Mouse (Mus musculus) embryonic stem cell, embryonic (primary cell): Measurements from ENCODE around the gene Smg6.

Experiments
- CTCF ChIA-PET, 4 experiments: fragments of 300-600 bp in 2 of 4; fragments of 350-600 bp in 2 of 4; sonication (Branson Sonifier 250); formaldehyde crosslinking; loops; one replicate each; lab custom pipeline; 2022; ENCODE audit warnings: inconsistent platforms in 2 of 4; lab: Charles Lee
- POLR2A ChIA-PET, 4 experiments: fragments of 300-600 bp in 2 of 4; fragments of 350-600 bp in 2 of 4; sonication (Branson Sonifier 250); formaldehyde crosslinking; loops; one replicate each; lab custom pipeline; 2022; ENCODE audit warnings: antibody characterized with exemption in 4 of 4, inconsistent platforms in 1 of 4; lab: Charles Lee

The Smg6 gene

DNA sequence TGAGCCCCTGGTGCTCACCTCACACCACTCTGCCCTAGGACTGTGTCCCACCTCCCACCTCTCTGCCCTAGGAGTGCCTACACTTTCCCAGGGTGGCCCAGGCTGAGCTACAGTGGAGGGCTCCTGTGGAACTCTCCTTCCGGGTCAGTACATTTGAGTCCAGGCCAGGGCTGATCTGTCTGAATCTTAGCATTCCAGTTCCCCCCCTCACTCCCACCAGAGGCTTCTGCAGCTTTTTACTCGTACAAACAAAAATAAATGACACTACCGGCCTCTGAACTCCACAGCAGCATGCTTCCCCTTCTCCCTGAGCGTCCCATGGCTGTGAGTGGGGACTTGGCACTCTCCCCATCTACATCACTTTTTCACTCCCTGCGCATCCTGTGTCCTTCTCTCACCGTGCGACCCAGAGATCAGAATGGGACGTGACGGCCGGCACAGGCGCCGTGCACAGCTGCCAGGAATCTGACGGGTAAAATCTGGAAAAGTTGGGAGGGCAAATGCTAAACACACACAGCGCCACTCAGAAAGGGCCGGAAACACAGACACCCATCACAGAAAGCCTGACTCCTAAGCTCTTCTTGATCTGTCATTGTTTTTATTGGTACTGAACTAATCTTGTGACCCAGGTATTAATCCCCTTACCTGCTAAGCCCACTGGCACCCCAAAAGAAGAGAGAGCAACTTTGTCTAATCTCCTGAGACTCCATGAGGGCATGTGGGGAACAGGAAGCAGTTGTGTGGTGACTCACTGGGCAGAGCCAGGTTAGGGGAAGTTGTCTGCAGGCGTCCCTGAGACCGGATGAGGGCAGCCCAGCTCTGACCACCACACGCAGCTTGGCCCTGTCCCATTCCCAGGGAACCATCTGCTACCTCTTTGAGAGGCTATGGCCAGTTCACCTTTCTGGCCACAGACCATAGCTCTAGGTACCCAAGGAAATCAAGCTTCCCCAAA lies 227.3 kb downstream of the Smg6 start:
- CTCF ChIA-PET = interaction anchor here in 3 of 4 experiments (0.5 to 2.0 kb wide), 4 partner anchors 11 to 294 kb away, joined by 3 to 8 read pairs (median 4); no protein-coding TSS in a partner anchor
- POLR2A ChIA-PET = interaction anchor here in 2 of 4 experiments (0.8 to 1.7 kb wide), 4 partner anchors 12 to 62 kb away, joined by 3 to 4 read pairs (median 4); no protein-coding TSS in a partner anchor

DNA sequence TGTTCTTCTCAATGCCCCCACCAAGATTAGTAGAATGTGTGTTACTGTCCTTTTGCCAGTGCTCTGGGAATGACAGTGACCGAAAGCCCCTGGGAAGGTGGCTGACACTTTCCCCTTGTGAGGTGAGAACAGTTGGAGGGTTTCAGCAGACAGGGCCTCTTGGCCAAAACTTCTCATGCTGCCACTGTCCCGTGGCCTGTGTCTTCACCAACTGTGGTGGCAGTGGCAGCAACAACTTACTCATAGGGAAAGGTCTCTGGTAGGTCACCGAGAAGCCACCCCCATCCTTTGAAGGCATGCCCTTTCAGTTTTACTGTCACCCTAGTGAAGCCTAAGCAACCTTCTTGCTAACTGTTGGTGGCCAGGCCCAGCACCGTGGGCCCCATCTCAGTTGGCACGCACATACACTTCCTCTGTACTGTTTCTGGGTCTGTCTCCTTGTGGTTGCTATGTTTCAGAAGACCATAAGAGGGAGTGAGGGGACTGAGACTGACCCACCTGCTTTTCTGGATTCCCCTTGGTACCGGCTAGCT lies 228.5 kb downstream of the Smg6 start:
- CTCF ChIA-PET = no interaction called here
- POLR2A ChIA-PET = no interaction called here

DNA sequence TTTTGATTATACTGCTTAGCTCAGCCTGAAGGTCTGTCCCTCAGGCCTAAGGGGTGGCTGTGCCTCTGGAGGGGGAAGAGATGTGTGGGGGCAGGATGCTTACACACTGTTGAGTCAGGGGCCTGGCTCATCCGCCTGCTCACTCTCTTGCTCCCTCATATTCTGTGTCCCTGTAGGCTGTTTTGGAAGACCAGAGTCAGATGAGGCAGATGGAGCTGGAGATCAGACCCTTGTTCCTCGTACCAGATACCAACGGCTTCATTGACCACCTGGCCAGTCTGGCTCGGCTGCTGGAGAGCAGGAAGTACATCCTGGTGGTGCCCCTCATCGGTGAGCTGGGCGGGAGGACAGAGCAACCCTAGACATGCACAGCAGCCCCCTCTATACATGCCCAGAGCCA lies 230.4 kb downstream of the Smg6 start:
- POLR2A ChIA-PET = interaction anchor here in 3 of 4 experiments (0.5 to 1.3 kb wide), 4 partner anchors 9 to 76 kb away, joined by 3 to 5 read pairs (median 4); no protein-coding TSS in a partner anchor
- CTCF ChIA-PET = interaction anchor here in 3 of 4 experiments (1.0 to 2.8 kb wide), 3 partner anchors 9 to 13 kb away, joined by 3 to 11 read pairs (median 3); partner anchors contain the start of gene Hic1 (in 1 of the 3)

DNA sequence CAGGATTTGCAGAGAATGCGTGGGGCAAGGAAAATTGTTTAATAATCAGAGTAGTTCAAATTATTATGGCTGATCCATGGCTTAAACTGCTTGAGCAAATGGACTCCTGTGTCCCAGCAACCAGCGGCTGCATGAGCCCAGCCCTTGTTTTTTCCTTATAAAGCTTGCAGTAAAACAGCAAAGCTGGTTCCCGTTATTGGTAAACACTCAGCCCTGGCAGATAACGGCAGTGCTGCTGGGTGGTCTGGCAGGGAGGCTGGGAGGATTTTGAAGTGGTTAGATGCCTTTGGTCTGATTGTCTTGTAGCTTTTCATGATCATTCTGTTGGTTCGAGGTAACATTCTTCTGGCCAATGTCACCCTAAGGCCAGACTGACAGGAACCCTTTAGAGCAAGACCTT lies 230.8 kb downstream of the Smg6 start:
- POLR2A ChIA-PET = interaction anchor here in 3 of 4 experiments (0.5 to 1.3 kb wide), 4 partner anchors 9 to 75 kb away, joined by 3 to 5 read pairs (median 4); no protein-coding TSS in a partner anchor
- CTCF ChIA-PET = interaction anchor here in 3 of 4 experiments (1.0 to 2.8 kb wide), 4 partner anchors 9 to 175 kb away, joined by 3 to 11 read pairs (median 4); partner anchors contain the start of gene Hic1 (in 1 of the 3)

DNA sequence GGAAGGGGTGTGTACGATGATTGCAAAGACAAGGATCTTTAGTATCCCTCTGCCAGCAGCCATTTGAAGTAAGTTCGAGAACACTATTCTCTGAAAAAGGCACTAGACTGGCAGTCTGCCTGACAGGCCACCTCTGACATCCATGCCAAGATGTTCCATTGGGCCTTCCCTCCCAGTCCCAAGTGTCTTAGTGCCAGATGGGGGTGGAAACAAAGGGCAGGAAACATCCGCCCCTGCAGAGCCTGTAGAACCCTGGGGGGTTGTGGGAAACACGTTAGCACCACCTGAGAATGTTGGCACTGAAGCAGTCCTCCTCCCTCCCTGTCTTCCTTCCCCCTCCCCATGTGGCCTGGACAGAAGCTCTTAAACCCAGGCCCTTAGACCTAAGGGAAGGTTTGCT lies 231.4 kb downstream of the Smg6 start:
- ChIA-PET CTCF (interaction anchor here in 1 of 4 experiments (1.0 to 2.8 kb wide), 3 partner anchors 9 to 176 kb away, joined by 4 to 11 read pairs (median 5); partner anchors contain the start of gene Hic1), POLR2A (interaction anchor here in 3 of 4 experiments (0.8 to 1.3 kb wide), 5 partner anchors 10 to 220 kb away, joined by 3 to 5 read pairs (median 4); no protein-coding TSS in a partner anchor)

DNA sequence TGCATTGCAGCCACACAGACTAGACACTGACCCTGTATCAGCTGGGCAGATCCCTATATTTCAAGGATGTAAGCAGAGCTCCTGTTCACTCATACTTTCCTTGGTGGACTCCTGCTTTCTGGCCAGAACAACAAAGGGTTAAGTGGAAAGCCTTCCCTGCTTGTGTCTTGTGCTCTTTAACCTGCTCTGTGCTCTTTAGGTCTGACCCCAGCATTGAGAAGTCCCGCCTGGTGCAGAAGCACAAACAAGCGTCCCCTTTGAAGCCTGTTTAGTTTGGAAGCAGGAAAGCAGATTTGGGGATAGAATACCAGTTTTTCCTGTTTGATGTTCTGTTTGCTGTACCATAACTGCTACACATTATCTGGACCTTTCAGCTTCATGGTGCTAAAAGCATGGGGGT lies 232.3 kb downstream of the Smg6 start:
- CTCF ChIA-PET = interaction anchor here in 3 of 4 experiments (0.7 to 2.8 kb wide), 6 partner anchors 8 to 176 kb away, joined by 4 to 11 read pairs (median 4); partner anchors contain the start of gene Hic1 (in 3 of the 3)
- POLR2A ChIA-PET = interaction anchor here in 2 of 4 experiments (0.8 to 1.5 kb wide), 2 partner anchors 9 to 12 kb away, joined by 3 to 4 read pairs; no protein-coding TSS in a partner anchor

DNA sequence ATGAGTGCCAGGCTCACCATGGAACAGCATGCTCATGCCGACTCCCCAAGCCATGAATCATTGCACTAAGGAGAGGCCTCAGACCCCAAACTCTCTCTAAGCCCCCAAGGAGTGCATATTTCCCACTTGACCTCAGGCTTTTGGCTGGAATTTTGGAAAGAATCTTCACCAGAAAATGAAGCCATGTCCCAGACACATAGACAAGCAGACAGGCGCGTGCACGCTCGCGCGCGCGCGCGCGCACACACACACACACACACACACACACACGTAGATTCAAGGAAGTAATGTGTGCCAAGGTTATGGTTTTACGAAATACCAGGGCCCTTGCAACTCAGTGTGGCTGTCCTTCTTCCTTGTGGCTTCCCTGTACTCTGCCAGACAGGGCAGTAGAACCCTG lies 232.8 kb downstream of the Smg6 start:
- ChIA-PET CTCF (interaction anchor here (0.7 to 2.3 kb wide), 6 partner anchors 11 to 207 kb away, joined by 4 to 11 read pairs (median 4); partner anchors contain the start of gene Hic1 (in 2 of the 4)), POLR2A (interaction anchor here (0.7 to 1.5 kb wide), 5 partner anchors 9 to 377 kb away, joined by 3 to 4 read pairs (median 4); no protein-coding TSS in a partner anchor)

DNA sequence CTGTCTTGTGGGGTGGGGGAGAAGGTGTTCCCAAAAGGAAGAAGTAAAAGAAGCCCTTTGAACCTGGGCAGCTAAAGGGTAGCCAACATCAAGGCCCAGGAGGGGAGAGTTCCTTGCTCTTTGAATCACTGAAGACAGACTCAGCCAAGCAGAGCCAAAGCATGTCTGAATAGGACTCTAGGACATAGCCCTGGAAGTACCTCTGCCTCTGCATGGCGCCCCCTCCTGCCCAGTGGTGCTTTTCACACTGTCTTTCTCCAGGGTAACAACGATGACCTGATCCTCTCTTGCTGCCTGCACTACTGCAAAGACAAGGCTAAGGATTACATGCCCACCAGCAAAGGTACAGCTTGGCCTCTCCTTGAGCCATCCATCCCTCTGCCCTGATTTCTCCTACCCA lies 233.9 kb downstream of the Smg6 start:
- ChIA-PET POLR2A (interaction anchor here in 3 of 4 experiments (1.2 to 1.9 kb wide), 4 partner anchors 11 to 178 kb away, joined by 3 to 5 read pairs (median 4); no protein-coding TSS in a partner anchor), CTCF (interaction anchor here in 3 of 4 experiments (1.3 to 2.3 kb wide), 4 partner anchors 10 to 178 kb away, joined by 4 to 11 read pairs (median 6); partner anchors contain the start of gene Hic1 (in 1 of the 3))

DNA sequence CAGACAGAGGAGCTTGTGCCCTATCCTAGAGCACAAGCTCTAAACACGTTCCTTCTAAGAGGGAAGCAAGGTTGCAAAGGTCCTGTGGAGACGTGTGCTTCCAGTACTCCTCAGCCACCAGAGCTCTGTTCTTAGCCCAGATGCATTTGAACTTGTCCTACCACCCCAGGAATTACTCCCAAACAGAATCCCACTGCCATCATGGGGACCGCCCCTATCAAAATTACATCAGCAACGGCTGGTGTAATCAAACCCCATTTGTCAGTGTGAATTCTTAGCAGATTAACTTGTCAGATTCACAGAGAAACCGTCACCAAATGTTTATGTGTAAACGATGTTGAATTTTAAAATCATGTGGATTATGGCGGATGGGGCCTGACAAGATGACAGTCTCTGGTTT lies 235.3 kb downstream of the Smg6 start:
- POLR2A ChIA-PET = interaction anchor here in 1 of 4 experiments (1.2 to 1.9 kb wide), 2 partner anchors 9 to 16 kb away, joined by 3 to 5 read pairs; no protein-coding TSS in a partner anchor
- CTCF ChIA-PET = interaction anchor here in 3 of 4 experiments (0.6 to 1.3 kb wide), 4 partner anchors 8 to 287 kb away, joined by 3 to 5 read pairs (median 3); partner anchors contain the start of gene Hic1 (in 2 of the 3)

DNA sequence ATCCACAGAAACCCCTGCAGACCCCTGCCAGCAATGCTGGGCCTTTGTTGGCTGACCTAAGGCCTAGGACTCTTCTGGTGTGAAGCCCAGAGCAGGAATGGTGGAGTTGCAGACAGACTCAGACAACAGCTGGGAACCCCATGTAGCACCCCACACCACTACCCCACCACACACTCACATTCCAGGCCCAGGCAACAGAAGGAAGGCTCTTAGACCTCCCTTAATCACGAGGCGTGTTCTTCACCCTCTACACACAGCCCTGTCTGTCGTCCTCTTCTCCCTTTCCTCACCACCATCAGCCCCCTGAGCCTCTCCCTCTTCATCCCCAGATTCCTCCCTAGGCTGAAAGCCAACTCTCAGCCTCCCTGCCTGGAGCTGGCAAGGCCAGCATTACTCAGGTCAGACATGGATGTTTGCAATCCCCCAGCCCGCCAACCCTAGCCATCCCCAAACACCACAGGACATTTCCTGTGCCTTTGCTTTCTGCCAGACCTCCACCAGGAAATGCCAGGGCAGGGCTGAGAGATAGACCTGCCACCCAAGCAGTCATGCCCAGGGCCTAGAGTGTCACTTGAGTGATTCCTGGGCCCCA lies 235.9 kb downstream of the Smg6 start:
- ChIA-PET CTCF (interaction anchor here in 3 of 4 experiments (0.6 to 1.3 kb wide), 3 partner anchors 8 to 287 kb away, joined by 3 read pairs; partner anchors contain the start of gene Hic1 (in 2 of the 3)), POLR2A (interaction anchor here in 1 of 4 experiments (1.9 kb wide), 1 partner anchor 9 kb away, joined by 5 read pairs; no protein-coding TSS in a partner anchor)

DNA sequence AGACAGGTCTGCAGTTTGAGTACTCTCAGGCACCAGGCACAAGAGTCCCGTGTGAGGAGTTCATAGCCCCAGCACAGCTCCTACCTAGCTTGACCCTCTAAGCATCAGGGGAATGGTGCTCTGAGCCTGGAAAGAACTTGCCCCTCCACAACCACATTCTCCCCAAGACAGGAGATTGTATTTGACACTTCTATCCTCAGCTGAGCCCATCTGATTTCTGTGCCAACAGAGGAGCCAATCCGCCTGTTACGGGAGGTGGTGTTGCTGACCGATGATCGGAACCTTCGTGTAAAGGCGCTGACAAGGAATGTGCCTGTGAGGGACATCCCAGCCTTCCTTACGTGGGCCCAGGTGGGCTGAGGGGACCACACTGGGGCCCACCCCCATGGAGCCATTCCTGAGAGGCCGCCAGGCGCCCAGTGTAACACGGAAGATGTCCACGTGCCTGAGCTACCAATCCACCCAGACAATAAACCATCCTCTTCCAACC lies 237.0 kb downstream of the Smg6 start:
- ChIA-PET CTCF (no interaction called here), POLR2A (interaction anchor here in 2 of 4 experiments (0.5 kb wide), 2 partner anchors 295 to 298 kb away, joined by 3 read pairs; no protein-coding TSS in a partner anchor)

DNA sequence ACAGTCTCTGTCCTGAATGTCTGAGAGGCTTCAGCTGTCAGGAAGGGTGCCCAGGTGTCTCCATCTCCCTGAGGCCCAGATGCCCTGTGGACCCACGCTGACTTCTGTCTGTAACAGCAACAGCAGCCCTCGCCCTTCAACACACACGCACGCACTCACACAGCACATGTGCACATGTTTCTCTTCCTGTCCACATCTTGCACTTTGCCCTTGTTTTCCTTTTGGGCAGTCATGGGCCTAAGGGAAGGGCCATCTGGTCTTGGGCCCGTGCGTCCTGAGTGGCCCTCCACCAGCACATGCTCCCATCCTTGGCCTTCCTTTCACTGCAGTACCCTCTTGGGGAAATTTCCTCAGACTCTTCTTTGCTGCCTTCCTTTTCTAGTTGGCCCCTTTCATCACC lies 237.8 kb downstream of the Smg6 start:
- POLR2A ChIA-PET = interaction anchor here in 1 of 4 experiments (0.9 kb wide), 1 partner anchor 182 kb away, joined by 3 read pairs; no protein-coding TSS in a partner anchor

DNA sequence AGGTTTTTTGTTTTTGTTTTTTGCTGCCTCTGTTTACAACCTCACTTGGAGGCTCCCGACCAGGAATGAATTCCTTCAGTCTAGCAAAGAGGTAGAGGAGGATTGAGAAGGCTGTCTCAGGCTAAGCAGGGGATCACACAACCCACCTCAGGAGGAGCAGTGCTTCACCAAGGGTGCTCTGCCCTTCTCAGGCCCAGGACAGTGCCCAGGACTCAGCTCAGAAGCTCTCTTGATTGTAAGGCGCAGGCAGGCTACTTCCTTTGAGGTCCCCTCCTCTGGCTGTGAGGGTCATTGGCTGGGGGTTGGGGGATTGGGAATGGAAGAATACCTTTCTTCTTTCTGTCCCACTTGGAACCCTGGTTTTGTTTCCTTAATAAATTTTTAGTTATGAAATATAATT lies 238.4 kb downstream of the Smg6 start:
- ChIA-PET CTCF (no interaction called here), POLR2A (interaction anchor here in 1 of 4 experiments (0.9 kb wide), 1 partner anchor 183 kb away, joined by 3 read pairs; no protein-coding TSS in a partner anchor)

More for the DNA sequence above, 237.8 kb downstream of the Smg6 start:
- CTCF ChIA-PET = no interaction called here

DNA sequence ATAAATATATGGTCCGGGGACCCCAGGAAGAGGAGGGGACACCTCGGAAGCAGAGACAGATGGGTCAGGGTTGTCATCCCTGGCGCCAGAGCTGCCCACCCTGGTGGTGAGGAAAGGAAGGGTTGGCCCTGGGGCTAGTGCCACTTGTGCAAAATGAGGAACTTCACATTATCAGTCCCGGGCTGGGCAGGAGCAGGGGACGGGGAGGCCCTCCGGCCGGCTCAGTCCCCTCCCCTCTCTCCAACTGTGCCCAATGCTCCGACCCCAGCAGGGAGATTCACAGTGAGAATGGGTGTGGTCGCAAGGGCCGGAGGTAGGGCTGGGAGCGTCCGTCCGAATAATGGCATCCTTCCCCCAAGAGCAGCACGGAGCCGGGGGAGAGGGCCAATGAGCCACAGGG lies 239.1 kb downstream of the Smg6 start:
- ChIA-PET POLR2A (interaction anchor here in 3 of 4 experiments (0.6 to 1.8 kb wide), 10 partner anchors 12 to 333 kb away, joined by 3 to 4 read pairs (median 3); partner anchors contain the start of genes Ovca2 (in 1 of the 3), Smg6 (in 1 of the 3), Srr (in 1 of the 3) and Tlcd2 (in 1 of the 3)), CTCF (interaction anchor here (0.6 to 1.8 kb wide), 39 partner anchors 8 to 345 kb away, joined by 3 to 19 read pairs (median 3); partner anchors contain the start of genes Dph1 (in 2 of the 4), Ovca2 (in 1 of the 4), Rilp (in 1 of the 4) and Rtn4rl1 (in 1 of the 4))

DNA sequence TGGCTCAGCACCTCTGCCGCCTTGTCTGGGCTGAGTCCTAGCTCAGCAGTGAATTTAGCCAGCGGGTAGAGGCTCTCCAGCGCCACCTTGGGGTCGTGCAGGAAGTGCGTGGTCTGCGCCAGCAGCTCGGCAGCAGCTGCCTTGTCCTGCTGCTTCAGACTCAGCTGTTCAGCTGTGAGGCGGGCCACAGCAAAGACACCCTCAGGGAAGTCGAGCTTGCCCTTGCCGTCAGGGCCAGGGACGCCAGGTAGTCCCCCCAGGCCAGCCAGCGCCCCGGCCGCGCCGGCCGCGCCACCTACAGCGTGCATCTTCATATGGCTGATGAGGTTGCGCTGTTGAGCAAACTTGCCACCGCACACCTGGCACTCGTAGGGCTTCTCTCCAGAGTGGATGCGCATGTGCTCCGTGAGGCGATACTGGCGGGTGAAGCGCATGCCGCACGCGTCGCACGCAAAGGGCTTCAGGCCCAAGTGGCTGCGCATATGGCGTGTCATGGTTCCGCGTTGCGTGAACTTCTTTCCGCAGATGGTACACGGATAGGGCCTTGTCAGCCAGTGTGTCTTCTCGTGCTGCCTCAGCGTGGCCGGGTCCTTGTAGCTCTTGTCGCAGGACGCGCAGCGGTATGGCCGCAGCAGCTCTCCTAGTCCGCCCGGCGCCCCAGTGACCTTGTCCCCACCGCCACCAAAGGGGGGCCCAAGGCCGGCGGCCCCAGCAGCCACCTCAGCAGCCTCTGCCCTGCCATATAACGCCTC lies 240.0 kb downstream of the Smg6 start:
- ChIA-PET CTCF (interaction anchor here (0.6 to 1.8 kb wide), 44 partner anchors 9 to 402 kb away, joined by 3 to 19 read pairs (median 3); partner anchors contain the start of genes Dph1 (in 2 of the 4), Ovca2 (in 1 of the 4), Rilp (in 1 of the 4) and Rtn4rl1 (in 1 of the 4)), POLR2A (interaction anchor here in 3 of 4 experiments (0.5 to 1.8 kb wide), 16 partner anchors 11 to 333 kb away, joined by 3 to 5 read pairs (median 3); partner anchors contain the start of genes Ovca2 (in 1 of the 3), Rpa1 (in 1 of the 3), Smg6 (in 1 of the 3) and Smyd4 (in 1 of the 3))
